Mouse (Mus musculus) cortical plate, adult 2 months (tissue): ENCODE data around the gene Btrc. TPM values are rescaled to one million over a fixed set of nuclear protein-coding genes. Genes with fewer than 3 reads are reported as not detected.
A peak's percentile ranks its signal among the peaks of the same experiment; 100 is the strongest.

Source experiments
- H3K27ac ChIP-seq: fragments of 200-500 bp; 2 replicates; pipeline ENCODE4 v1.5.1; 2012; ENCODE audit warnings: low read length, control low read depth, inconsistent platforms; ENCODE audit not compliant: insufficient read depth
- H3K4me1 ChIP-seq: fragments of 200-500 bp; 2 replicates; pipeline ENCODE4 v1.6.1; 2011; ENCODE audit warnings: low read length; ENCODE audit not compliant: control insufficient read depth, insufficient read depth
- H3K4me3 ChIP-seq: fragments of 200-500 bp; 2 replicates; pipeline ENCODE4 v1.5.1; 2011; ENCODE audit warnings: mild to moderate bottlenecking, low read length, control low read depth; ENCODE audit not compliant: insufficient read depth
- CTCF ChIP-seq: fragments of 200-500 bp; IDR thresholded peaks from 2 replicates; pipeline ENCODE4 v1.5.1; 2011; ENCODE audit warnings: mild to moderate bottlenecking, control low read depth, low read length; ENCODE audit not compliant: insufficient read depth; ENCODE audit errors: extremely low read depth
- POLR2A ChIP-seq: fragments of 200-500 bp; IDR thresholded peaks from 2 replicates; pipeline ENCODE4 v1.6.1; 2011; ENCODE audit warnings: mild to moderate bottlenecking, low read length, control low read depth; ENCODE audit not compliant: insufficient read depth; ENCODE audit errors: extremely low read depth
- polyA plus RNA-seq: library from polyadenylated mRNA; depleted of rRNA; stranded (reverse); fragments of >200 nt; gene quantifications from 2 replicates; pipeline ENCODE4 v1.2.3, GENCODE M21; 2012

Gene Btrc
- polyA plus RNA-seq, 1 experiment, result 70.8 TPM

GRCm38 (mm10) chr19:45486206-45486991, 122.9 kb downstream of the Btrc start:
- TF ChIP-seq POLR2A (no peak), CTCF (peak; percentile 43)
- Histone ChIP-seq H3K4me3 (no peak overlapping the region), H3K27ac (no peak overlapping the region), H3K4me1 (0 out of 2 replicates have a peak, but pooled peaks cover 2% of the 10 kb centered on the region)

GRCm38 (mm10) chr19:45486992-45487387, 123.5 kb downstream of the Btrc start:
- Histone ChIP-seq H3K27ac (no peak overlapping the region), H3K4me1 (0 out of 2 replicates have a peak, but pooled peaks cover 2% of the 10 kb centered on the region), H3K4me3 (no peak overlapping the region)
- TF ChIP-seq POLR2A (no peak), CTCF (no peak)

- TF ChIP-seq CTCF (no peak), POLR2A (no peak)
- H3K4me3 ChIP-seq, result no peak overlapping the region
- H3K4me1 ChIP-seq, result peaks cover 2% of the 10 kb centered on the region; the same call in 1 of the 2 replicates
- H3K27ac ChIP-seq, result no peak overlapping the region
These were observed 126.4 kb downstream of the Btrc start for GRCm38 (mm10) chr19:45489961-45490360.

GRCm38 (mm10) chr19:45491246-45491645, 127.7 kb downstream of the Btrc start:
- Histone ChIP-seq H3K4me1 (peaks cover under 1% of the 10 kb centered on the region; the same call in 1 of the 2 replicates), H3K27ac (no peak overlapping the region), H3K4me3 (no peak overlapping the region)
- TF ChIP-seq POLR2A (no peak), CTCF (no peak)

- no peak overlapping the region for H3K4me3 ChIP-seq
- no peak overlapping the region for H3K27ac ChIP-seq
- TF ChIP-seq POLR2A (no peak), CTCF (no peak)
- H3K4me1 ChIP-seq, result no peaks in the 10 kb centered on the region; the same call in 1 of the 2 replicates
These were observed 130.7 kb downstream of the Btrc start for GRCm38 (mm10) chr19:45494121-45494775.

GRCm38 (mm10) chr19:45505446-45505845, 141.9 kb downstream of the Btrc start:
- H3K4me3 ChIP-seq, result no peak overlapping the region
- peaks cover 3% of the 10 kb centered on the region; the same call in 1 of the 2 replicates for H3K4me1 ChIP-seq
- no peak overlapping the region for H3K27ac ChIP-seq
- TF ChIP-seq CTCF, result no peak
- TF ChIP-seq POLR2A, result no peak

GRCm38 (mm10) chr19:45507531-45507930, 144.0 kb downstream of the Btrc start:
- Histone ChIP-seq H3K4me3 (no peak overlapping the region), H3K4me1 (peaks cover 3% of the 10 kb centered on the region; the same call in 1 of the 2 replicates), H3K27ac (no peak overlapping the region)
- no peak for TF ChIP-seq POLR2A
- TF ChIP-seq CTCF, result no peak

GRCm38 (mm10) chr19:45510680-45511079, 147.1 kb downstream of the Btrc start:
- no peak overlapping the region for H3K27ac ChIP-seq

GRCm38 (mm10) chr19:45511406-45511805, 147.9 kb downstream of the Btrc start:
- no peak for TF ChIP-seq CTCF
- TF ChIP-seq POLR2A, result no peak
- H3K27ac ChIP-seq, result no peak overlapping the region
- H3K4me1 ChIP-seq, result peaks cover 3% of the 10 kb centered on the region; the same call in 1 of the 2 replicates

More at GRCm38 (mm10) chr19:45510680-45511079, 147.1 kb downstream of the Btrc start:
- TF ChIP-seq CTCF (no peak), POLR2A (no peak)
- Histone ChIP-seq H3K4me1 (peaks cover 3% of the 10 kb centered on the region; the same call in 1 of the 2 replicates), H3K4me3 (no peak overlapping the region)

More at GRCm38 (mm10) chr19:45511406-45511805, 147.9 kb downstream of the Btrc start:
- no peak overlapping the region for H3K4me3 ChIP-seq
